Mouse (Mus musculus) granulocyte monocyte progenitor cell, adult 5-6 weeks (primary cell): ENCODE results near the gene Rnf130. TPM values are rescaled to one million over a fixed set of nuclear protein-coding genes. Genes with fewer than 3 reads are reported as not detected.
"Not testable (repeated sequence)": the region's sequence is repeated elsewhere in the genome, so short reads cannot be mapped to it uniquely, and the experiment has no call there.

ENCODE experiments used
- ATAC-seq: replicated peaks from 2 replicates; pipeline ENCODE4 v1.8.0; 2016; ENCODE audit warnings: mild to moderate bottlenecking, moderate TSS enrichment, inconsistent platforms; ENCODE audit not compliant: poor library complexity, severe bottlenecking
- total RNA-seq, 2 experiments: library from RNA; stranded (forward) in 1 of 2; stranded (reverse) in 1 of 2; fragments of 200-712, 200-1000 nt in 1 of 2; fragments of >200 nt in 1 of 2; fragmentation: Nextera tagmentation in 1 of 2; gene quantifications; 2 replicates each; pipeline ENCODE4 v1.2.3; 2014 to 2017

Rnf130 gene
- total RNA-seq, 2 experiments from 2014 or later = 170 to 230 TPM

- ATAC-seq = no peak
These were observed 51.6 kb downstream of the Rnf130 start for GRCm38 (mm10) chr11:50076756-50077155.

DNA sequence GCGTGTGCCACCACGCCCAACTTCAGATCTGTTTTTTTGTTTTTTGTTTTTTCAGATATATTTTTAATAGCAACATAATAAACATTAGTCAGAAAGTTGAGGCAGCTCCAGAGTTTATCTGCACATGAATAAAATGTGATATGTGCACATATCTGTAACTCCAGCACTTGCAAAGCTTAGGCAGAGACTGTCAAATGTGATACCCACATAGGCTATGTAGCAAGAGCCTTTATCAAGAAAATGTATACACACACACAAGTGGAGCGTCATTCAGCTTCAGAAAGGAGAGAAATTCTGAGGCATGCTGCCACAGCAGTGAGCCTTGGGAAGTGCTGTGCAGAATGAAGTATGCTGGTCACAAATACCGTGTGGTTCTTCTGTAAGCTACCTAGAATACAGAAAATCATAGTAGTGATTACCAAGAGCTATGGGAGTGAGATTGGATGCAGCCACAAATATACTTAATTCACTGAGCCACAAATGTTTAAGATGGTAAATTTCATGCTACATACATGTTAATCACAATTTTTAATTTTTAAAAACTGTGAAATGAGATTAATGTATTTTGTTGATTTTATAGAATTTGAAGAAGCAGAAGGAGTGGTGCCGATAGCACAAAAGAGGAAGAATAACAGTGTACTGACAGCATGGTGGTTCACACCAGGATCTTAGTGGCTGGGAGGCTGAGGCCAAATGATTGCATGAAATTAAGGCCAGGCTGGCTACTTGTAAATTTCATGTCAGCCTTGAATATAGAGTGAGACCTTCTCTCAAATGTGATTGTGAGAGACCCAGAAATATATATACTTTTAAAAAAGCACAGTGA is 56.4 kb downstream of the Rnf130 start:
- ATAC-seq = peak; percentile 58

- ATAC-seq = no peak
These were observed 61.1 kb downstream of the Rnf130 start for GRCm38 (mm10) chr11:50086211-50086610.

GRCm38 (mm10) chr11:50089840-50090239 is 64.7 kb downstream of the Rnf130 start:
- ATAC-seq = no peak

GRCm38 (mm10) chr11:50090982-50091675 is 66.0 kb downstream of the Rnf130 start:
- ATAC-seq = no peak

DNA sequence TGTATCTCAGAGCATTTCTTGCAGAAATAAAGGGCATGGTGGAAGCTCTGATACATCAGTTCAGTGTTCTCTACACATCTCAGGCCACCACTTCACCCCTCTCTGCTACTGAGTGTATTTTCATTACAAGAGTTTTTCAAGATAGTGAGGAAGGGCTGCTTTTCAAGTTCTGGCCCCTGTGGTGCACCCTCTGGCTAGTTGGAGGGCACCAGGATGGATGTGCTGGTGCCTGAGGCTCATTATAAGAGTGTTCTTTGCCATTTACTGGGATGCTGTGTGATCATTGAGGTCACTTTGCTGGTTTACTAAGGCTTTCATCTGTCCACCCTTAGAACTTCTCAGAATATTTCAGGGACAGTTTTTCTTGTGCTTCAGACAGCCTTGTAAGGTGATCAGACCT is 66.5 kb downstream of the Rnf130 start:
- no peak for ATAC-seq

GRCm38 (mm10) chr11:50095661-50096060 is 70.5 kb downstream of the Rnf130 start:
- ATAC-seq = no peak

- no peak for ATAC-seq
These were observed 71.9 kb downstream of the Rnf130 start for GRCm38 (mm10) chr11:50097091-50097490.

- peak; percentile 41 for ATAC-seq
These were observed 73.9 kb downstream of the Rnf130 start for GRCm38 (mm10) chr11:50098961-50099481.

- ATAC-seq = no peak
These were observed 74.5 kb downstream of the Rnf130 start for GRCm38 (mm10) chr11:50099692-50100091.

GRCm38 (mm10) chr11:50100548-50101307 is 75.6 kb downstream of the Rnf130 start:
- no peak for ATAC-seq

DNA sequence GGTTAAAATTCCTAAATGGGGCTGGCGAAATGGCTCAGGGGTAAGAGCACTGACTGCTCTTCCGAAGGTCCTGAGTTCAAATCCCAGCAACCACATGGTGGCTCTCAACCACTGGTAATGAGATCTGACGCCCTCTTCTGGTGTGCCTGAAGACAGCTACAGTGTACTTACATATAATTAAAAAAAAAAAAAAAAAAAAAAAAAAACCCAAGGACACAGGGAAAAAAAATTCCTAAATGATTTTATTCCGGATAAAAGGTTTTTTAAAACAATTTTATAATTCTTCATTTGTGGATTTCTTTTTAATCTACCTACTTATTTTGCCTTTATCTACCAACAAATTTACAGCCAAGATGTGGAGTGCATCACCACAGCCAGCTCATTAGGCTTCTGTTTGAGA is 76.8 kb downstream of the Rnf130 start:
- ATAC-seq = not testable (repeated sequence)

- ATAC-seq = no peak
These were observed 78.9 kb downstream of the Rnf130 start for GRCm38 (mm10) chr11:50104016-50104415.

GRCm38 (mm10) chr11:50105237-50105636 is 80.1 kb downstream of the Rnf130 start:
- peak; percentile 80 for ATAC-seq

- no peak for ATAC-seq
These were observed 80.9 kb downstream of the Rnf130 start for GRCm38 (mm10) chr11:50106024-50106423.

- ATAC-seq = peak; percentile 68
These were observed 83.7 kb downstream of the Rnf130 start for GRCm38 (mm10) chr11:50108823-50109244.

DNA sequence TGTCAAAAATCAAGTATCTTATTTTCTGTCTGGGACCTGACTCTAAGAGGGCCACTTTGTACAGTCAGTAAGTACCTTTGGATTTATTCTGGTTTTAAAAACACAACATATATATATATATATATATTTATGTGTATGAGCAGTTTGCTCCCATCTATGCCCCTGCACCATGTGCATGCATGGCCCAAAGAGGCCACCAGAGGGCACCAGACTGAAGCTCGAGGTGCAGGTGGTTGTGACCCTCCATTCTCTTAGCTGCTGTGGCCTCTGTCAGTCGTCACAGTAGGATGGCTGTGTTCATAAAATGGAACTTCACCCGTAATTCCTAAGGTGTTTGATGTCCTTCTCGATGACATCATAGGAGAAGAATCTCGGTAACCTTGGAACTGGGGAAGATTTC is 89.2 kb downstream of the Rnf130 start:
- ATAC-seq = peak; percentile 97

DNA sequence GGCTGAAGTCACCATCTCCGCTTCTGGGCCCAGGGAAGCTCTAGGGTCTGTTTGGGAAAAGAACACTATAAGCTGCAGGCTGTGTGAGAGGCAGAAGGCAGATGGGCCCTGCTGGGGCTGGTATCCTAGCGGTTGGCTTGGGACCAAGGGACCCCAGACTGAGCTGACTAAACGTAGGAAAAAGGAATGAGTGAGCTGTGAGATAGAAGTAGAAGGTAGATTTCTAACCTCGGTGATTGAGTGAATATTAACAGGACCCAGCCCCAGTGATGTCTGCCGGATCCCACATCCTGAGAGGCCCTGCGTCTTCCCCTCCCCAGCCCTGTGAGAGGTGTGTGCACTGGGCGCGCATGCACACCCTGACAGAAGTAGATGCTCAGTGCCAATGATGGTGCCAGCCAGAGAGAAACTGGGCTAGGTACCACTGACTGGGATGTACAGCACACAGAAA is 97.5 kb downstream of the Rnf130 start:
- no peak for ATAC-seq

GRCm38 (mm10) chr11:50127781-50128180 is 102.6 kb downstream of the Rnf130 start:
- ATAC-seq = no peak
